Mouse (Mus musculus) layer of hippocampus, adult 9-10 months (tissue): ENCODE results near the gene Sap30.

Source experiments
- DNase-seq: peaks from one replicate; pipeline ENCODE4 v3.0.0; 2022; ENCODE audit warnings: low spot score

Sap30 gene

GRCm38 (mm10) chr8:57436437-57436796 lies 51.2 kb downstream of the Sap30 start:
- no peak for DNase-seq

- no peak for DNase-seq
Observed at GRCm38 (mm10) chr8:57435768-57436436, 51.8 kb downstream of the Sap30 start.

- DNase-seq, result no peak
Observed at GRCm38 (mm10) chr8:57432802-57433201, 54.9 kb downstream of the Sap30 start.
